Mouse (Mus musculus) kidney, postnatal 36 days (tissue): ENCODE results near the gene Creld2.
A peak's percentile ranks its signal among the peaks of the same experiment; 100 is the strongest.

Source experiments
- DNase-seq, 2 experiments: peaks; one replicate each; pipeline ENCODE4 v3.0.0; 2021 to 2022; ENCODE audit warnings: mixed read lengths in 2 of 2

Gene Creld2

DNA sequence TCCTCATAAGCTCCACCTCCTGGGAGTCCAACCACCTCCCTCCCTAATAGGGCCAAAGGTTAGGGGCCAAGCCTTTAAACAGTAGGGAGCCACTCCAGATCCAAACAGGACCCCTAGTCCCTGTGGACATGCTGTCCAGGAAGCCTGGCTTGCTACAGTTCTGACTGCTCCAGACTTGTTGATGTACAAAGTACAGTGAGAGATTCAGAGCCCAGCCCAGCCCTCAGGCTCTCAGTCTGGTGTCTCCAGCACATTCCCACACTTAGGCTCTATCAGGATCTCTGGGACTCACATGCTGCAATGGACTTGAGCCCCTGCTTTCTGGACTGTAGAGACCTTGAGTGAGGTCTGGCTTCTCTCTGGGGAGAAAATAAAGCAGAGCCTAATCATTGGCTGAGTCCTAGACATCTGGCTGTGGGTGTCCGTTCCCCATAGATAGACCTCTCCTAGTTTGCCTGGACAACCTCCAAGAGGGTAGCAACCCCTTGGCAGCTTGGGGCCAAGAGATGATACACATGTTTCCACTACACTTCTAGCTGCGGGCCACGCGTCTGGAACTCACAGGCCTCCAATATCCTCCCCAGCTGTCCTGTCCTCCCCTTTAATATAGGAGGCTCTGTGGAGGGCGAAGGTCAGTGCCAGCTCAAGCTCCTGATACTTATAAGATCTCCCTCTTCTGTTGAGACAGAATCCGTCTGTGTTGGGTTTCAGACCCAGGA lies 48.7 kb downstream of the Creld2 start:
- peak; percentile 75 to 91 for DNase-seq

DNA sequence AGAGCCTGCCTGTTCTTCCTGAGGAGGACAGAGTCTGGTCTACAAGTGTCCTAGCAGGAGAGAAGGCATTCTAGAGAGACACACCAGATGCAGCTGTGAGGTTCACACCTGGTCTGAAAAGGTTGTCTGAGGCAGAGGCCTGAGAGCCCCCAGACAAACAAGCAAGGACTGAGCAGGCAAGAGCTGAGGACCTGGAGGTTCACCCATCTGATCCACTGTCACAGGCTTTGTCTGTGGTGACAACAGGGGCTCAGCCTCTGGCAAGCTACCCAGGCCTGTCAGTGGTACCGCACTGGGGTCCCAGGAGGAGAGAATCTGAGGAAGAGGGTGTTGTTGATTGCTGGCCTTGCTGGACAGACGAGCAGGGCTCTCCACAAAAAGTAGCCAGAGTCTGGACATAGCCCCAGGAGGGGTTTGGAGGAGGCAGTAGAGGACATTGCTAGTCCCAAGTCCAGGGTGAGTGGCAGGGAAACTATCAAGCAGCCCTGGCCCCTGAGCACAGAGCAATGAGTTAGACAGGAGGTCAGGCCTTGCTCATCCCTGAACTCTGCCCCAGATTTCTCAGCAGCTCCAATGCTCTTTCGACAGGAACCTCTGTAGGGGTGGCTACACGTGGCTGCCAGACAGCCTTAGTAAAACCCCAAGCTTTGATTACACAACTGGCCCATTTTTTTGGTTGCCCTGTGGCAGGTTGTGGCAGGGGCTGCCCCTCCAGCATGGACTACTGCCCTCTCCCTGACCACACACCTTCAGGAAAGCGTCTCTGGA lies 51.2 kb downstream of the Creld2 start:
- DNase-seq, result peak; percentile 75 to 94

DNA sequence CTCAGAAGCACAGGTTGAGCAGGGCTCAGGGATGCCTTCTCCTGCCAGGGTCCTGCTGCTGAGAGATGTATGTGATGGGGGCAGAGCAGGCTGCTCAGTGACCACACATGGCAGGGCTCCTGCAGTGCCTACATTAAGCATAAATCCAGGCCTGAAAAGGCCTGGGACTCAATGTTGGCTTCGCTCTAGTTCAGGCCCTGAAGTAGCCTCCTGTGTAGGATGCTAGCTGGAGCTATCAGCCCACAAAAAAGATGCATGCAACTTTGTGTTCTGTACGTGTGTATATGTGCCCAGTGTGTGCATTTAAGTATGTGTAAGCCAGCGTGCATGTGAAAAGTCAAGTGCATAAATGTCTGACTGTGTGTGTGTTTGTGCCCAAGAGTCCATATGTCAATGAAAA lies 54.6 kb downstream of the Creld2 start:
- DNase-seq, result no peak

DNA sequence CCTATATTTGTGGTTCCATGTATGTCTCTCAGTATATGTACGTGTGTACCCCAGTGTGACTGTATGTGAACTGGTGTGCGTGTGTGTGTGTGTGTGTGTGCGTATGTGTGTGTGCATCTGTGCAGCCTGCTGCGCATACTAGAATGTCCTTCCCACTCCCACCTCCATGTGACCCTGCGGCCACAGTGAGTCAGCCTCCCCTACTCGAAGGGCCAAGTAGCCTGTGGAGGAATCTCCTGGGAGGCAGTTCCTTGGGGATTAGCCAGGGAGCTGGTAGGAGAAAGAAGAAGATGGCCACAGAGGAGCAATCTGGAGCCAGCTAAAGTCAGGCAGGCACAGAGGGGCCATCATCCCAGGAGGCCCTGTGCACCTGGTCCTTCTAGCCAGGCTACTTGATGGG lies 55.0 kb downstream of the Creld2 start:
- no peak for DNase-seq

DNA sequence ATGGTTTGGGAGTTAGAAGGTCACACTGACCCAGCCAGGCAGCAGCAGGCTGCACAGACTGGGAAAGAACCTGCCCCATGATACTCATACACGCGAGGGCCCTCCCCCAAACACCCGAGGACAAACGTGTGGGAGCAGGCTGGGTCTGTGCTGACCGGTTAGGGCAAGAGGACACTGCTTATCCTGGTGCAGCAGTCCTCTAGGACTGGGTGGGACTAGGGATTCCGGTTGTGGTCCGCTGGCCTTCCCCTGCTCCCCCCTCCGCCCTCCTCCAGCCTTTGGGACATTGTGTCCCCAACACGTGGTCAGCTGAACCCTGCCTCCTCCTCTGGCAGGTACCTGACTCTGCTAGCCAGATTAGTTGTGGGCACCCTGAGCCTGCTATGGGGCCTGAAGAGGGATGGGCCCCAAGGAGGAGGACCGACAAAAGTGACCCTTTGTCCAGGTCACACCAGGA lies 56.2 kb downstream of the Creld2 start:
- peak; percentile 89 to 97 for DNase-seq
